ENCODE assay signal across 8 mouse cellular contexts in genomic region chr10:5194671-5195234, GRCm38 (mm10).
DNase-seq lines count a peak whose midpoint lies in the region; ATAC-seq lines count a peak whose summit lies in the region.

No protein-coding gene starts in this region.

- no peaks in the 10 kb centered on the region for H3K9me3 ChIP-seq in hindbrain, embryonic 13.5 days

- H3K36me3 ChIP-seq in hindbrain, embryonic 13.5 days: peaks cover 4% of the 10 kb centered on the region; the same call in 1 of the 2 replicates

- H3K4me1 ChIP-seq in hindbrain, embryonic 13.5 days (replicated peaks): peaks cover 19% of the 10 kb centered on the region

- H3K9ac ChIP-seq in hindbrain, embryonic 13.5 days: peak overlapping the region; percentile 74

- H3K4me3 ChIP-seq in hindbrain, embryonic 13.5 days: peak overlapping the region; percentile 50

- peak; percentile 78 for DNase-seq in NIH3T3 (ENCODE audit: low read depth)
- peak; percentile 84 to 85 for DNase-seq in cerebellum, postnatal 14 days
- peak; percentile 56 to 63 for DNase-seq in frontal cortex, postnatal 14 days (ENCODE audit: low spot score in 2 of 2)
- DNase-seq in left cerebral cortex, adult 11 months (ENCODE audit: low spot score): peak; percentile 66
- peak; percentile 27 for DNase-seq in lung, postnatal 36 days
- peak; percentile 79 for DNase-seq in retina, embryonic 14.5 days (ENCODE audit: low spot score)
- DNase-seq in thymus, postnatal 36 days: peak; percentile 85 to 88

- WGBS in hindbrain, embryonic 13.5 days: under 1% methylated on average over 13 of the region's 13 CpGs

- H3K27ac ChIP-seq in hindbrain, embryonic 13.5 days: peak overlapping the region; percentile 88

- H3K4me2 ChIP-seq in hindbrain, embryonic 13.5 days: peak overlapping the region; percentile 68

- no peaks in the 10 kb centered on the region for H3K27me3 ChIP-seq in hindbrain, embryonic 13.5 days

- peak; percentile 99 for ATAC-seq in hindbrain, embryonic 13.5 days (ENCODE audit: low FRiP score)

Comparison
In these comparisons a context has a peak if more than half of its experiments do, and no peak if none do; other contexts are left out.
1. Peak in every context shown above with its lines: DNase-seq, ATAC-seq, H3K4me3 ChIP-seq and H3K27ac ChIP-seq.
2. DNase-seq: peak in every context shown above with its lines; median percentile 86 in thymus, postnatal 36 days; 84 in cerebellum, postnatal 14 days; 79 in retina, embryonic 14.5 days; 78 in NIH3T3; 66 in left cerebral cortex, adult 11 months; 60 in frontal cortex, postnatal 14 days; 27 in lung, postnatal 36 days.